Mouse (Mus musculus): ENCODE measurements around the gene Vsig1. TPM values are rescaled to one million over a fixed set of nuclear protein-coding genes. Genes with fewer than 3 reads are reported as not detected.

Gene Vsig1
- total RNA-seq, 2 experiments from 2014 or later, result 0.98 TPM; not detected in 1

Other genes starting within 250 kb of the Vsig1 start
- not detected in 2 replicates for gene Mid2, start 243.0 kb upstream of the Vsig1 start, total RNA-seq (2015; ENCODE audit: low replicate concordance)
- 2.0 TPM in 1 of 2 replicates, not detected in the other for gene Mid2, start 243.0 kb upstream of the Vsig1 start, total RNA-seq (2017; ENCODE audit: low replicate concordance)
- gene Tex13b, start 94.2 kb upstream of the Vsig1 start, total RNA-seq (2015; ENCODE audit: low replicate concordance), result not detected in 2 replicates
- gene Tex13b, start 94.2 kb upstream of the Vsig1 start, total RNA-seq (2017; ENCODE audit: low replicate concordance), result not detected in 2 replicates
- 18.0 and 26.3 TPM in 2 replicates for gene Psmd10, start 49.1 kb downstream of the Vsig1 start, total RNA-seq (2015; ENCODE audit: low replicate concordance)
- gene Psmd10, start 49.1 kb downstream of the Vsig1 start, total RNA-seq (2017; ENCODE audit: low replicate concordance), result 8.3 and 25.5 TPM in 2 replicates
- gene Atg4a, start 49.3 kb downstream of the Vsig1 start, total RNA-seq (2015; ENCODE audit: low replicate concordance), result 91.9 and 102 TPM in 2 replicates
- 80.8 and 113 TPM in 2 replicates for gene Atg4a, start 49.3 kb downstream of the Vsig1 start, total RNA-seq (2017; ENCODE audit: low replicate concordance)

Data from erythroid progenitor cell, adult 5-6 weeks (primary cell).